Mouse (Mus musculus) neural tube, embryonic 11.5 days (tissue): ENCODE data around the gene Sdc4. TPM values are rescaled to one million over a fixed set of nuclear protein-coding genes. Genes with fewer than 3 reads are reported as not detected.

Source experiments
- ATAC-seq: fragments of 200-750 bp; cut with Nextera tagmentation; 2 replicates; pipeline ENCODE4 v1.8.0; 2017; ENCODE audit warnings: moderate number of reproducible peaks, mild to moderate bottlenecking, moderate TSS enrichment, moderate library complexity; ENCODE audit not compliant: insufficient read depth, low FRiP score, low TSS enrichment
- DNase-seq: peaks from one replicate; pipeline ENCODE4 v3.0.0-alpha.2; 2015; ENCODE audit warnings: low spot score
- H3K27ac ChIP-seq: fragments of 300-500 bp; sonication (generic); 2 replicates; pipeline ENCODE4 v1.5.1; 2014; ENCODE audit warnings: low read depth, mild to moderate bottlenecking, low read length
- H3K27me3 ChIP-seq: fragments of 300-500 bp; sonication (generic); 2 replicates; pipeline ENCODE4 v1.6.1; 2014; ENCODE audit warnings: mild to moderate bottlenecking, low read length, mixed read lengths; ENCODE audit not compliant: control insufficient read depth, insufficient read depth
- H3K36me3 ChIP-seq: fragments of 300-500 bp; sonication (generic); 2 replicates; pipeline ENCODE4 v1.6.1; 2014; ENCODE audit warnings: mild to moderate bottlenecking, low read length, moderate library complexity, mixed read lengths; ENCODE audit not compliant: control insufficient read depth, insufficient read depth
- H3K4me1 ChIP-seq: fragments of 300-500 bp; sonication (generic); 2 replicates; pipeline ENCODE4 v1.6.1; 2014; ENCODE audit warnings: low read length, mixed read lengths; ENCODE audit not compliant: control insufficient read depth, insufficient read depth
- H3K4me2 ChIP-seq: fragments of 300-500 bp; sonication (generic); 2 replicates; pipeline ENCODE4 v1.6.1; 2014; ENCODE audit warnings: low read depth, mild to moderate bottlenecking, moderate library complexity
- H3K4me3 ChIP-seq: fragments of 300-500 bp; sonication (generic); 2 replicates; pipeline ENCODE4 v1.5.1; 2014; ENCODE audit warnings: low read depth, low read length
- H3K9ac ChIP-seq: fragments of 300-500 bp; sonication (generic); 2 replicates; pipeline ENCODE4 v1.6.1; 2014; ENCODE audit warnings: mild to moderate bottlenecking, low read length
- H3K9me3 ChIP-seq: fragments of 300-500 bp; sonication (generic); 2 replicates; pipeline ENCODE4 v1.6.1; 2016; ENCODE audit warnings: low read length; ENCODE audit not compliant: control insufficient read depth
- WGBS: fragments of 180-500 bp; shearing (Covaris S2); extraction: QIAGEN DNeasy Blood & Tissue Kit; methylation state at CpG from one replicate; pipeline ENCODE4 v1.1.7; 2014; 5-methylcytosine and 5-hydroxymethylcytosine counted together
- polyA plus RNA-seq: library from polyadenylated mRNA; unstranded; fragments of >200 nt; fragmentation: Nextera tagmentation; extraction: Ambion mirVana; gene quantifications from 2 replicates; pipeline ENCODE4 v1.2.1, GENCODE M21; 2014

The Sdc4 gene
- polyA plus RNA-seq, 1 experiment from 2014 or later: 11.5 TPM

DNA sequence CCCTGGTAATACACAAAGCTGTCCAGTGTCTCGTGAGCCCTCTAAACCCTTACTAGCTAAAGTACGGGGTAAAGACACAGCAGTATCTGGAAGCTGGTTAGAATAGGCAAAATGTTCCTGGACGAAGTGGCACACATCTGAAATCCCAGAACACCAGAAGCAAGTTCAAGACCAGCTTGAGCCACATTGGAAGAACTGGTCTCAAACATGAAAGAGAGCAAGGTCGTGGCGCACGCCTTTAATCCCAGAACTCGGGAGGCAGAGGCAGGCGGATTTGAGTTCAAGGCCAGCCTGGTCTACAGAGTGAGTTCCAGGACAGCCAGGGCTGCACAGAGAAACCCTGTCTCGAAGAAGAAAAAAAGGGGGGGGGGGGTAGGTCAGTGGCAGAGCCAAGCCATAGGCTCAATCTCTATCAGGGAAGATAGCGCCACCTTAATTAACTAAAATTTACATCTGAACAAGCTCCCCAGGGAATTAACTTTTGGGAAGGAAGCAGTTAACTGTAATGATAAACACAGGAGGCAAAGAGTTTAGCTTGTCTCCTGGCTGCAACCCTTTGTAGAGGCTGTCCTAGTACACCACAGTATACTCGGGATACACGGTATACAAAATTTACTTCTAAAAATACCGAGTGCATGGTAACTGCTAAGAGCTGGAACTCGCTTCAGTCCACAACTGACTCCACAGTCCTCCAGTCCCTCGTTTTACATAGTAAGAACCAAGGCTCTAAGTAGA is 13.6 kb downstream of the Sdc4 start:
- WGBS: 33% methylated on average over 15 of the region's 15 CpGs
- no peak overlapping the region for H3K4me2 ChIP-seq

DNA sequence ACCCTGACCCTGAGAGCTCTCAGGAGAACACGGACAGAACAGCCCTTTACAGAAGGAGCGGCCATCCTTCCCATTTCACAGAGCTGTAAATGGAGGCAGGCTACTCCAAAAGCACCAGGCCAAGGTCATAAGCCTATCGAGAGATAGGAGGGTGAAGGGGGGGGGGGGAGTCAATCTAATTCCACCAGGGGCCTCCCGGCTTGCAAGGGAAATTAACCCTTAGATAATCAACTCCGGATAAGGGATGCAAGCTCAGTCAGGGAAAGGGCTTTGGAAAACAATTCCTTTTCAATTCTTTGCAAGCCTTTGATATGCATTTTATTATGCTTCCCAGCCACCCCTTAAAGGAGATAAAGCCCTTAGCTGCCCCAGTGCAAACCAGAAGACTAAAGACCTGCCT is 15.2 kb downstream of the Sdc4 start:
- H3K4me3 ChIP-seq: no peak overlapping the region

More for the DNA sequence above, 13.6 kb downstream of the Sdc4 start:
- H3K27me3 ChIP-seq: peaks cover 3% of the 10 kb centered on the region; the same call in 1 of the 2 replicates
- no peak overlapping the region for H3K4me3 ChIP-seq
- no peak overlapping the region for H3K9ac ChIP-seq
- no peaks in the 10 kb centered on the region for H3K36me3 ChIP-seq
- no peaks in the 10 kb centered on the region for H3K4me1 ChIP-seq
- no peak overlapping the region for H3K27ac ChIP-seq
- H3K9me3 ChIP-seq: no peaks in the 10 kb centered on the region
- ATAC-seq (no peak), DNase-seq (no peak)

GRCm38 (mm10) chr2:164426952-164427351 is 16.7 kb downstream of the Sdc4 start:
- Histone ChIP-seq H3K4me3 (no peak overlapping the region), H3K4me1 (no peaks in the 10 kb centered on the region), H3K36me3 (no peaks in the 10 kb centered on the region), H3K4me2 (no peak overlapping the region), H3K27me3 (peaks cover 3% of the 10 kb centered on the region; the same call in 1 of the 2 replicates), H3K9me3 (no peaks in the 10 kb centered on the region), H3K9ac (no peak overlapping the region), H3K27ac (no peak overlapping the region)
- 87% methylated on average over 5 of the region's 5 CpGs for WGBS
- ATAC-seq: no peak
- DNase-seq: no peak

More for the DNA sequence above, 15.2 kb downstream of the Sdc4 start:
- DNase-seq (no peak), ATAC-seq (no peak)
- Histone ChIP-seq H3K4me1 (no peaks in the 10 kb centered on the region), H3K36me3 (no peaks in the 10 kb centered on the region), H3K9ac (no peak overlapping the region), H3K4me2 (no peak overlapping the region), H3K9me3 (no peaks in the 10 kb centered on the region), H3K27me3 (peaks cover 3% of the 10 kb centered on the region; the same call in 1 of the 2 replicates), H3K27ac (no peak overlapping the region)
- 40% methylated on average over 5 of the region's 5 CpGs for WGBS

GRCm38 (mm10) chr2:164426121-164426520 is 17.6 kb downstream of the Sdc4 start:
- no peak overlapping the region for H3K4me3 ChIP-seq
- H3K4me2 ChIP-seq: no peak overlapping the region
- H3K27me3 ChIP-seq: peaks cover 3% of the 10 kb centered on the region; the same call in 1 of the 2 replicates
- H3K9me3 ChIP-seq: no peaks in the 10 kb centered on the region
- no peak for ATAC-seq
- H3K4me1 ChIP-seq: no peaks in the 10 kb centered on the region
- H3K27ac ChIP-seq: no peak overlapping the region
- 24% methylated on average over 12 of the region's 12 CpGs for WGBS
- H3K9ac ChIP-seq: no peak overlapping the region
- H3K36me3 ChIP-seq: no peaks in the 10 kb centered on the region
- DNase-seq: no peak

DNA sequence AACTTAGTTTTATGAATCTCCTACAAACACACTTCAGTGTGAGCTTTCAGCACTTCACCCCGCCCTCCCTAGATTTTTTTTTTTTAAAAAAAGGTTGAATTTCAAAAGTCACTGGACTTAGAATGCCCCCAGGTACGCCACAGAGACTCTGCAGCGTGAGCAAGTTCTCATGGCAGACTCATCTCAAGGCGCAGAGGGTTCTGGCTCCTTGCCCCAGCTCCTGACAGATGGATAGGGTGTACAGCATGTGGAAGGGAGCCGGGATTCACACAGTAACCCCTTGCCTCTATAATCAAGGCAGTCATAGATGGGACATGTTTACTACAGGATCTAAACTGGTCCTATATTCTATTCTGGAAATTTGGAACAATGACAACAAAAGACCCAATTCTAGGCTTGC is 18.3 kb downstream of the Sdc4 start:
- Histone ChIP-seq H3K4me3 (no peak overlapping the region), H3K27ac (no peak overlapping the region), H3K9ac (no peak overlapping the region), H3K4me2 (no peak overlapping the region), H3K36me3 (no peaks in the 10 kb centered on the region), H3K27me3 (peaks cover 3% of the 10 kb centered on the region; the same call in 1 of the 2 replicates), H3K4me1 (no peaks in the 10 kb centered on the region), H3K9me3 (no peaks in the 10 kb centered on the region)
- WGBS: 85% methylated on average over 5 of the region's 5 CpGs
- DNase-seq (no peak), ATAC-seq (no peak)

DNA sequence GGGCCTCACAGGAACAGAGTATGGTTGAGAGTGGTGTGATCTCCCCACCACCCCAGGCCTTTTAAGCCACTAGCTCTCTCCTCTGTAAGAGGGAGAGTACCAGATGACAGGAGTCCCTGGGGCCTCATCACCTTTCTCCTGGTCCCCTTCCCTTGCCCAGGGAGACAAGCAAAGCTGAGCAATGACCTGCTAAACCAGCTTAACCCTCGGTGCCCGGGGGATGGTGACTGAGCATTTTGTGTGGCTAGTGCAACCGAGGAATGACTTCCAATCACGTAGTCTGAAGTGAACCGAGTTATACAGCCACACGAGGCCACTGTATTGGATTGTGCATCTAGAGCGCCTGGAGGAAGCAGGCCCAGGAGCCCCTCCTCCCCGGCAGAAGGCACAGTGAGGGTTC is 19.3 kb downstream of the Sdc4 start:
- ATAC-seq (no peak), DNase-seq (no peak)
- no peaks in the 10 kb centered on the region for H3K36me3 ChIP-seq
- 88% methylated on average over 8 of the region's 8 CpGs for WGBS
- H3K27me3 ChIP-seq: peaks cover 1% of the 10 kb centered on the region; the same call in 1 of the 2 replicates
- no peak overlapping the region for H3K4me3 ChIP-seq
- no peak overlapping the region for H3K9ac ChIP-seq
- H3K4me1 ChIP-seq: no peaks in the 10 kb centered on the region
- H3K4me2 ChIP-seq: no peak overlapping the region
- no peaks in the 10 kb centered on the region for H3K9me3 ChIP-seq
- H3K27ac ChIP-seq: no peak overlapping the region

GRCm38 (mm10) chr2:164423464-164423863 is 20.2 kb downstream of the Sdc4 start:
- no peak overlapping the region for H3K9ac ChIP-seq
- no peak overlapping the region for H3K27ac ChIP-seq
- H3K4me2 ChIP-seq: no peak overlapping the region
- H3K4me1 ChIP-seq: no peaks in the 10 kb centered on the region
- WGBS: 91% methylated on average over 11 of the region's 11 CpGs
- H3K9me3 ChIP-seq: no peaks in the 10 kb centered on the region
- H3K36me3 ChIP-seq: no peaks in the 10 kb centered on the region
- no peaks in the 10 kb centered on the region for H3K27me3 ChIP-seq
- ATAC-seq (no peak), DNase-seq (no peak)
- H3K4me3 ChIP-seq: no peak overlapping the region

DNA sequence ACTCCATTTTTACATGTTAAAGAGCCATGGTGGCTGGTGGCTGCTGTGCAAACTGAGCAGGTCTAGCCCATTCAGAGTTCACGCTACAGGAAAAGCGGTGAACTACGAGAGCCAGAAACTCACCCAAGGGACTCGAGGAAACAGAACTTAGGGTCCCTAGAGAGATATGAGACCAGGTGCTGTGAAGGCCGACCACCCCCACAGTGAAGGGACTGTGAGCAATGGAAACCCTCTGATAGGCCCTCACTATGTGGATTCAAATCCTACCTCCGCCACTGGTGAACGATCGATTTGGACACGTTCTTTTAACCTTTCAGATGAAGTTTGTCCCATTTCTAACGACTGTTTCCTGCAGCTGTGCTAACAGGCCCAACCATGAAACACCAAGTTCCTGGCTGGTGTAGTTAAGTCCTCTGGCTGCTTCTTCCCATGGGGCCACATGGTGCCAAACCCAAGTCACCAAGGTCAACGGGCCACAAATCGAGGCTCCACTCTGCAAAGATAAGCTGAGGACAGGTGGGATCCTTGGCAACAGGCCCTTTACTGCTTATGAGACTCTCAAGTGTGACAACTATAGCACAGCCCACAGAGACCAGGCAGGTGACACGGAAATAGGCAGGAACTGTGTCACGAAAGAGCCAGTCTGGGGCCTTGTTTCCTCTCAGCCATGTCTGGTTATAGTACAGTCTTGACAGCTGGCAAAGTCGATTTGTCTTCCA is 20.9 kb downstream of the Sdc4 start:
- Histone ChIP-seq H3K4me2 (no peak overlapping the region), H3K36me3 (no peaks in the 10 kb centered on the region), H3K27me3 (no peaks in the 10 kb centered on the region), H3K9ac (no peak overlapping the region), H3K9me3 (no peaks in the 10 kb centered on the region), H3K4me1 (no peaks in the 10 kb centered on the region), H3K27ac (no peak overlapping the region), H3K4me3 (no peak overlapping the region)
- 92% methylated on average over 15 of the region's 15 CpGs for WGBS
- DNase-seq (no peak), ATAC-seq (no peak)

DNA sequence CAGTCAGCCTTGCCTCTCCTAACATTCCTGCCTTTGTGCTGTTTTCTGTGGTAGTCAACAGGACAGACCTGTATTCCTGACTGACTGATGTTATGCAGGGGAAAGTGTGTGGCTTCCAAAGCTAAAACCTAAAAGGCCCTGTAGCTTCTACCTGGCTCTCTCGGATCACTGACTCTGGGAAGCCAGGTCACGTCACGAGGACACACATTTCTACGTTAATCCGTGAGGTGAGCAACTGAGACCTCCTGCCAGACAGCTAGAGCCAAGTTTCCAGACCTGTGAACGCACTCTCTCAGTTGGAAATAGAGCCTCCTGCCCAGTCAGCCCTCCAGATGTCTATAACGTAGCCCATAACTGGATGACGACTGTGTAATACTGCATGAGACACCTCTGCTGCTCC is 21.7 kb downstream of the Sdc4 start:
- ATAC-seq (no peak), DNase-seq (no peak)
- Histone ChIP-seq H3K36me3 (no peaks in the 10 kb centered on the region), H3K9ac (no peak overlapping the region), H3K27me3 (no peaks in the 10 kb centered on the region), H3K4me3 (no peak overlapping the region), H3K9me3 (no peaks in the 10 kb centered on the region), H3K4me2 (no peak overlapping the region), H3K27ac (no peak overlapping the region), H3K4me1 (no peaks in the 10 kb centered on the region)
- 90% methylated on average over 8 of the region's 8 CpGs for WGBS
